Mouse (Mus musculus): Measurements from ENCODE around the gene Sp140.
"Not testable (repeated sequence)": the region's sequence is repeated elsewhere in the genome, so short reads cannot be mapped to it uniquely, and the experiment has no call there.

DNA sequence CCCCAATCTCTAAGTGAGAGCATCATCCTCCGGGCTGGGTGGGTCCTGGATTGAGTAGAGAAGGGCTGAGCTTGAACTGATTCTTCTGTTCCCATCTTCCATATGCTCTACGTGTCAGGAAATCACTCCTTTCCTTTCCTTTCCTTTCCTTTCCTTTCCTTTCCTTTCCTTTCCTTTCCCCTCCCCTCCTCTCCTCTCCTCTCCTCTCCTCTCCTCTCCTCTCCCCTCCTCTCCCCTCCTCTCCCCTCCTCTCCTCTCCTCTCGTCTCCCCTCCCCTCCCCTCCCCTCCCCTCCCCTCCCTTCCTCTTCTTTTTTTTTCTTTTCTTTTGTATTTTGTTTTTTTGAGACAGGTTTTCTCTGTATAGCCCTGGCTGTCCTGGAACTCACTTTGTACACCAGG, 24.8 kb upstream of the Sp140 start, which contains the start of gene G530012D18Rik:
- TF ChIP-seq POLR2A (IDR thresholded peaks at IDR 0.05; ENCODE audit: control insufficient read depth in 1 of 2, insufficient read depth in 1 of 2, low read depth in 1 of 2, low read length in 2 of 2, poor library complexity in 1 of 2); GATA1 (IDR thresholded peaks at IDR 0.05; ENCODE audit: low read depth, low read length); POLR2AphosphoS2 (IDR thresholded peaks at IDR 0.05; ENCODE audit: low read length); CTCF (IDR thresholded peaks at IDR 0.05 in 2 of 3, conservative IDR thresholded peaks at IDR 0.05 in 1 of 3; ENCODE audit: control insufficient read depth in 1 of 3, insufficient read depth in 1 of 3, low read depth in 2 of 3, low read length in 3 of 3, poor library complexity in 1 of 3, severe bottlenecking in 1 of 3); TAL1 (IDR thresholded peaks at IDR 0.05; ENCODE audit: low read length); MAZ (IDR thresholded peaks at IDR 0.05; ENCODE audit: low read depth, low read length); SIN3A (IDR thresholded peaks at IDR 0.05; ENCODE audit: low read length); EP300 (IDR thresholded peaks at IDR 0.05; ENCODE audit: low read depth in 1 of 2, low read length in 2 of 2); RAD21 (IDR thresholded peaks at IDR 0.05; ENCODE audit: low read depth, low read length); JUND (IDR thresholded peaks at IDR 0.05; ENCODE audit: low read depth, low read length); HCFC1 (IDR thresholded peaks at IDR 0.05; ENCODE audit: low read depth, low read length); TCF12 (IDR thresholded peaks at IDR 0.05; ENCODE audit: low read depth, low read length): not testable (repeated sequence)

Data from MEL (cell line).